Mouse (Mus musculus) hindbrain, embryonic 15.5 days (tissue): ENCODE measurements around the gene Xylb. TPM values are rescaled to one million over a fixed set of nuclear protein-coding genes. Genes with fewer than 3 reads are reported as not detected.

Experiments
- ATAC-seq: fragments of 200-750 bp; cut with Nextera tagmentation; 2 replicates; pipeline ENCODE4 v1.8.0; 2017; ENCODE audit warnings: low read depth, moderate number of reproducible peaks, moderate TSS enrichment; ENCODE audit not compliant: low FRiP score
- H3K27ac ChIP-seq: fragments of 300-500 bp; sonication (generic); replicated peaks from 2 replicates; pipeline ENCODE4 v1.5.1; 2015; ENCODE audit warnings: mild to moderate bottlenecking, inconsistent platforms
- H3K27me3 ChIP-seq: fragments of 300-500 bp; sonication (generic); 2 replicates; pipeline ENCODE4 v1.6.1; 2015; ENCODE audit warnings: control low read depth, inconsistent platforms
- H3K36me3 ChIP-seq: fragments of 300-500 bp; sonication (generic); 2 replicates; pipeline ENCODE4 v1.6.1; 2015; ENCODE audit warnings: control low read depth, inconsistent platforms
- H3K4me1 ChIP-seq: fragments of 300-500 bp; sonication (generic); replicated peaks from 2 replicates; pipeline ENCODE4 v1.6.1; 2015; ENCODE audit warnings: control low read depth, inconsistent platforms
- H3K4me2 ChIP-seq: fragments of 300-500 bp; sonication (generic); 2 replicates; pipeline ENCODE4 v1.6.1; 2015; ENCODE audit warnings: moderate library complexity, mild to moderate bottlenecking, inconsistent platforms
- H3K4me3 ChIP-seq: fragments of 300-500 bp; sonication (generic); 2 replicates; pipeline ENCODE4 v1.5.1; 2015; ENCODE audit warnings: mild to moderate bottlenecking, inconsistent platforms
- H3K9ac ChIP-seq: fragments of 300-500 bp; sonication (generic); 2 replicates; pipeline ENCODE4 v1.6.1; 2015; ENCODE audit warnings: inconsistent platforms
- H3K9me3 ChIP-seq: fragments of 300-500 bp; sonication (generic); 2 replicates; pipeline ENCODE4 v1.6.1; 2016; ENCODE audit warnings: control low read depth, inconsistent platforms
- WGBS: fragments of 180-500 bp; shearing (Covaris S2); methylation state at CpG from one replicate; pipeline ENCODE4 v1.1.7; 2015; 5-methylcytosine and 5-hydroxymethylcytosine counted together
- polyA plus RNA-seq: library from polyadenylated mRNA; unstranded; fragments of >200 nt; fragmentation: Nextera tagmentation; extraction: Ambion mirVana; gene quantifications from 2 replicates; pipeline ENCODE4 v1.2.1, GENCODE M21; 2015

The Xylb gene
- polyA plus RNA-seq, 1 experiment from 2014 or later = 3.8 TPM

DNA sequence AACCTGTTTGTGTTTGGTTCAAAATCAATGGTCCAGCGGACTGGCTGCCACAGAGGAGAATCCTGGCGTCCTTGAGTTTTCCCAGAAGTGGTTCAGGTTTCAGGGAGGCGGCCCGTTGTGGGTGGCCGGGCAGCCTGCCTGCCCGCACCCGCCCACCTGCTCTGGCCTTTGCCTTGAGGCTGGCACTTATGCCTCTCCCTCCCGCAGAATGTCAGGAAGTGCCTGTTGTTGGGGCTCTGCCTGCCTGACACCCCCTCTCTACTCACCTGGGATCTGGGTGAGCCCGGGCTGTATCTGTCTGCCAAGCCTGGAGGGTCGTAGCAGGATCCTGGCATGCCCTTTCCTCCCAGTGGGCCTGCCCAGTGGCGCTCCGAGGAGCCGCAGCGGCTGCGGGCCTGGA, 50.7 kb downstream of the Xylb start:
- Histone ChIP-seq H3K27ac (no peak overlapping the region), H3K9ac (no peak overlapping the region), H3K27me3 (no peaks in the 10 kb centered on the region), H3K4me1 (peaks cover 34% of the 10 kb centered on the region), H3K4me3 (no peak overlapping the region), H3K36me3 (no peaks in the 10 kb centered on the region), H3K4me2 (no peak overlapping the region), H3K9me3 (no peaks in the 10 kb centered on the region)
- no peak for ATAC-seq
- 83% methylated on average over 15 of the region's 15 CpGs for WGBS

DNA sequence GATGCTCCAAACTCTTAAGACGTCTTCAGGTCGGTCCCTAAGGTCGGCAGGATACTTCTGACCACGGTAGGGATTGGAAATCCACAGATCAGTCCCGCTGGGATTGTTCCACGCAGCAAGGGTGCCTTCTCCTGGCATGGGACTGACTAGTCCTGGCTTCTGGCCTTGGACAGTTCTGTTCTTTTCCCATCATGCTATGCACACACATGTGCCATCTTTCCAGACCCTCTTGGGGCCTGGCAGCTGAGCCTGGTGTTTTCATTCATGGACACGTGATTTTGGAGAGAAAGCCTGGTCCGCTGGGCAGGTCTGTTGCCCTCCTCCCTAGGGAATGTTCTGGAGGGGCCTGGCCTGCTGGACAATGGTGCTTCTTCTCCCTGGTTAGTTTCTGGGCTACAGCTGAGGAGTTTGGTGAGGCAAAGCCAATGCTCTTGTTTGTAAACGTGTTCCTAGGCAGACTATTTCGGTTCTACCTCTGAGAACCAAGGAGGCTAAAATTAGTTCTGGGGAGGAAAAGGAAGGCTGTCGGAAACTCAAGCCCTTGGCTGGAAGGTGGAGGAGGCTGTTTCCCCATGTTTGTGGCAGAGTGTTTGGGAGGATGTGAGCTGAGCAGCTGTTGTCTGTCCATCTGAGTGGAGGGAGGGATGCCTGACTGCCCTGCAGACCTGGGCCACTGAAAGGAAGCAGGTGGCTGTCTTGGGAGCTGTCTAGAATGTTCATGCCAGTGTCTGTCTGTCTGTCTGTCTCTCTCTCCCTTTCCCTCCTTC, 51.9 kb downstream of the Xylb start:
- H3K4me3 ChIP-seq = no peak overlapping the region
- H3K27ac ChIP-seq = no peak overlapping the region
- H3K27me3 ChIP-seq = no peaks in the 10 kb centered on the region
- no peak overlapping the region for H3K9ac ChIP-seq
- 70% methylated on average over 11 of the region's 11 CpGs for WGBS
- ATAC-seq = no peak
- H3K4me1 ChIP-seq = peaks cover 27% of the 10 kb centered on the region
- H3K9me3 ChIP-seq = no peaks in the 10 kb centered on the region
- no peak overlapping the region for H3K4me2 ChIP-seq
- H3K36me3 ChIP-seq = no peaks in the 10 kb centered on the region

DNA sequence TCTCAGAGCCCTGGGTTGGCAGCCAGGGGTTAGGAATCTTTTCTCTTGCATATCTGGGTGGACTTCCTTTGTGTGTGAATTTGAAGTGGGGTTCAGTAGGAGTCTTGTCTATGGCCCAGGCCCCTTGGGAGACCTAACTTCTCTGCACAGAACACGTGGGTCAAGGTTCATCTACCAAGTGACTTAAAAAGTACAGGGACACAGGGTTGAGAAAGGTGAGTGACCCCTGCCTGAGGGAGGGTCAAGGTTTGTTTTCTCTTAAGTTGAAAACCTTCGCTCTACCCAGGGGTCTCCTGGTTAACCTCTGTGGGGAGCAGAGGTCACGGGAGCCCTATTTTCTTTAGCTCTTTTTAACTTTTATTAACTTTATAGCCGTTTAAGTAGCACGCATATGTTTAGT, 52.7 kb downstream of the Xylb start:
- 83% methylated on average over 5 of the region's 5 CpGs for WGBS
- H3K27ac ChIP-seq = no peak overlapping the region
- H3K9ac ChIP-seq = no peak overlapping the region
- H3K4me2 ChIP-seq = no peak overlapping the region
- H3K4me1 ChIP-seq = peaks cover 19% of the 10 kb centered on the region
- ATAC-seq = no peak
- H3K36me3 ChIP-seq = no peaks in the 10 kb centered on the region
- H3K4me3 ChIP-seq = no peak overlapping the region
- H3K9me3 ChIP-seq = no peaks in the 10 kb centered on the region
- no peaks in the 10 kb centered on the region for H3K27me3 ChIP-seq

DNA sequence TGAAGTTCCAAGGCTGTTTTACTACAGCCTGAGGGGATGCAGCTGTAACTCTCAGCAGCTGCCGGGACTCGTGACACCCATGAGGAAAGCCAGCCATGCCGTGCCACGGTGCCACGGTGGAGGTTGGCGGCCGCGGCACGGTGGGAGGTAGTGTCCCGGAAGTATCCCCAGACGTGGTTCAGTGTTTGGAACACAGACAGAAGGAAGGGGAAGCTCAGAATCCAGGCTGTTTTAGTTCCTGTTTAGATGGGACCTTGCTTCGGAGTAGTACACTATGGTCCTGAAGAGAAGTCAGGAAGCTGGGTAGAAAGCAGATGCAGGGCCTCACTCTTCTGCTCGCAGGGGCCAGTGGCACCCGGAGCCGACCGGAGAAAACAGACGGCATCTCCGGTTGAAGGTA, 60.8 kb downstream of the Xylb start:
- 77% methylated on average over 18 of the region's 18 CpGs for WGBS
- Histone ChIP-seq H3K4me1 (peaks cover 31% of the 10 kb centered on the region), H3K27ac (no peak overlapping the region)

DNA sequence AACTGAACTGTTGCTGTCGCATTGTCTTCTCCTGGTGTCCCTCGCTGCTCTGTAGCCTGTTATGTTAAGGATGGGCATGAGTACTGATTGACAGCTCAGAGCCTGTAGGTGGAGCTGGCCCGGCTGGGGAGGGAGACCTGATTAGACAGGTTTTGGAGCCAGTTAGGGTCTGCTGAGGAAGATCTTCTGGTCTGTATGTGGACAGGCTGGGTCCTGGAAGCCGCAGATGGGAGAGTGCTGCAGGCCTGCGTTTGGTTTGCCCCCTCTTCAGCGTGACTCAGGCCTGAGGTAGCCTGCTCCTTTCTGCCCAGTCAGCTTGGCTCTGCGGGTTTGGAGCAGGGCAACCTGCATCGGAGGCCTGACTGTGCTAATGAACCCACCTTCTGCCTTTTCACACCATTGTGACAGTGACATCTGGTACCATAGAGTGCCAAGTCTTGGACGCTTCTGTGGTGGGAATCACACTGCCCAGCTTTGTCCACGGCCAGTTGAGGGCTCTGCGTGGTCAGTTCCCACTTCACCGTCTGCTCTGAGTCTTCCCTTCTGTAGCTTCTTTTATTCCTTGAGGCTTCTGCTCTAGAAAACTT, 62.8 kb downstream of the Xylb start:
- Histone ChIP-seq H3K9ac (no peak overlapping the region), H3K27ac (no peak overlapping the region), H3K4me2 (no peak overlapping the region), H3K27me3 (no peaks in the 10 kb centered on the region), H3K4me1 (peaks cover 34% of the 10 kb centered on the region), H3K4me3 (no peak overlapping the region), H3K36me3 (no peaks in the 10 kb centered on the region), H3K9me3 (no peaks in the 10 kb centered on the region)
- ATAC-seq = no peak
- 71% methylated on average over 12 of the region's 12 CpGs for WGBS

More for the DNA sequence above, 60.8 kb downstream of the Xylb start:
- H3K4me3 ChIP-seq = no peak overlapping the region
- ATAC-seq = no peak
- no peaks in the 10 kb centered on the region for H3K9me3 ChIP-seq
- no peak overlapping the region for H3K4me2 ChIP-seq
- H3K36me3 ChIP-seq = no peaks in the 10 kb centered on the region
- H3K9ac ChIP-seq = no peak overlapping the region
- no peaks in the 10 kb centered on the region for H3K27me3 ChIP-seq

DNA sequence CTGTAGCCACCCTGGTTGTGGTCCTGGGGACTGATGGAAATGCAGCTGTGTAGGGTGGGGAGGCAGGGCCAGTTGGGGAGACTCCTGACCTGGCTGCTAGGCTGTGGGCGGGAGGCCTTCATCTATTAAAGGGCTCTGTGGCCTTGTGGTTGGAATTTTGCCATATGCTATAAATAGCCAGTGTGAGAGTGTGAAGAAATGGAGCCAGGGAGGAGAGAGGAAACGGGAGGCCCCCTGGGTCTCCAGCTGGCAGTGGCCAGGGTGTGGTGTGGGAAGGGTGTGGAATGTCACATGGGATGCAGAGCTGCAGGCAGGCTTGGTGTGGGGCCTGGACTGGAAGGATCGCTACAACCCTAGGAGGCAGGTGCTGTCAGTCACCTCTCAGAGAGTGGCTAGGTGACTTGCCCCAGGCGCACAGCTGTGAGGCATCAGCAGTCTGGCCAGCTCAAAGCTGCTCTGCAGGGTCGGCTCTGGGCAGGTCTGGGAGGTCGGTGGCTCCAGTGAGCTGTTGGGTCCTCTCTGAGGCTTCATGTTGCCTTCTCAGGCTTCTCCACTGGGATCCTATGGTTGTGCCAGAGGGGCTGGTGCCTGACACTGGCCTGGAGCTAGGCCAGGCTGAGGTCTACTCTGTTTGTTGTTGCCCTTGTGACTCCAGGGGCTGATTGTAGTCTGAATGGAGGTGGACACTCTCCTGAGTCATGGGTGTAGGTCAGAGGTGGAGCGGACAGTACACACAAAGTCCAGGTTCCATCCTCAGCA, 68.2 kb downstream of the Xylb start:
- no peaks in the 10 kb centered on the region for H3K36me3 ChIP-seq
- H3K27me3 ChIP-seq = no peaks in the 10 kb centered on the region
- H3K27ac ChIP-seq = 0 out of 2 replicates have a peak overlapping the region, but pooled peaks have one; percentile 10
- ATAC-seq = peak; percentile 25; the same call in 1 of the 2 replicates
- no peak overlapping the region for H3K4me3 ChIP-seq
- 65% methylated on average over 7 of the region's 7 CpGs for whole genome bisulfite sequencing
- no peak overlapping the region for H3K4me2 ChIP-seq
- peaks cover 30% of the 10 kb centered on the region for H3K4me1 ChIP-seq
- no peak overlapping the region for H3K9ac ChIP-seq
- no peaks in the 10 kb centered on the region for H3K9me3 ChIP-seq

DNA sequence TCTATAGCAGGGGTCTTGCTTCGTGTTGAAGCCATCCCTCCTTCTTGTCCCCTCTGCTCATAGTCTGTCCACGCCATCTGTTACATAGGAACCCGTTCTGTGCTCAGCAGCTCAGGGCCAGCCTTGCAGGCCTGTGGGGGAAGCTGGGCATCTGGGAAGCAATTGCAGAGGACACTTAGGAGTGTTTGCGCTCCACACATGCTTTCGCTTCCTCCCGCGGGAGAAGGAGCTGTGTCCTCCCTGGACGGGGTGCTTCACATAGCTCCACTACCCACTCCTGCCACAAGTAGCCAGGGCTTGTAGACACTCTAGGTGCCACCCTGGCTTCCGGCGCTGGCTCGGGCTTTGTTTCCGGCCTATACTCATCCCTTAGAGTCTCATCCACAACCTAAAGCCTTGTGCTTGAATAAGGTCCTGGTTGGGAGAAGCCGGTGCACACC, 68.8 kb downstream of the Xylb start:
- Histone ChIP-seq H3K27me3 (no peaks in the 10 kb centered on the region), H3K9me3 (no peaks in the 10 kb centered on the region), H3K9ac (no peak overlapping the region), H3K27ac (no peak overlapping the region), H3K4me1 (peaks cover 26% of the 10 kb centered on the region), H3K4me3 (no peak overlapping the region), H3K36me3 (no peaks in the 10 kb centered on the region), H3K4me2 (no peak overlapping the region)
- WGBS = 88% methylated on average over 13 of the region's 13 CpGs
- no peak for ATAC-seq

DNA sequence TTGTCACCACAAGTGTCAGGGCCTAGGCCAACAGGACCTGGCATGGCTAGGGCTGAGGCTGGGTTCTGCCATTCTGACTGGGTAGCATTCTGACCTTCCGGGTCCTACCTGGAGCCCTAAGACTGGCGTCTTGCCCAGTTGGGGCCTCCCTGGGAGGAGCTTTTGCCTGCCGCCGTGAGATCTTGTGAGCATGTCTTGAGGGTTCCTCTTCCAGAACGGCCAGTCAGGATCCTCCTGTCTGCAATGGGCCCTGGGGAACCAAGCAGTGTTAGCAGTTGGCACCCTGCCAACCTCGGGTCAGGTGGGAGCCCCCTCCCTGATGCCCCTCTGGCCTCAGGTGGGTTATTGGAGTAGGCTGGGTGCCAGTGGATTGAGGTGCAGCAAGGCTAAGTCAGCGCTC, 69.3 kb downstream of the Xylb start:
- Histone ChIP-seq H3K27ac (no peak overlapping the region), H3K4me3 (no peak overlapping the region), H3K4me2 (no peak overlapping the region), H3K27me3 (no peaks in the 10 kb centered on the region), H3K36me3 (no peaks in the 10 kb centered on the region), H3K9ac (no peak overlapping the region), H3K9me3 (no peaks in the 10 kb centered on the region), H3K4me1 (peaks cover 25% of the 10 kb centered on the region)
- 74% methylated on average over 7 of the region's 7 CpGs for WGBS
- ATAC-seq = no peak

DNA sequence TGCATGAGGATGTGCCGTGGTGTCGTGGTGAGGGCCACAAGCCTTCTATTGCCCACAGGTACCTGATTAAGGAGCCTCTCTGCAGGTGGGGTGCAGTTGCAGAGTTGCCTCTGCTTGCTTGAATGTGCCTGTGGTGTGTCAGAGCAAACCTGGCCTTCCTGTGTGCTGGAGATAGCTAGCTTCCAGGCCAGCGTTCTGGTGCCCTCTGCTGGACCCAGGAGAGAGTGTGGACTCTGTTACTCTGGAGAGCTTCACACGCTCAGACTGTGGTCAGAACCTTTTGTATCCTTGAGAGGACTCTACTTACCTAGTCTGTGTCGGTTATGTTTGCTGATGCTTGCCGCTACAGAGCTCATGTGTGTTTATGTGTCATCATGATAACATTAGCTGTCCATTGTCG, 73.1 kb downstream of the Xylb start:
- Histone ChIP-seq H3K4me2 (no peak overlapping the region), H3K4me3 (no peak overlapping the region), H3K4me1 (peaks cover 14% of the 10 kb centered on the region), H3K9ac (no peak overlapping the region), H3K27ac (no peak overlapping the region), H3K36me3 (peaks cover 27% of the 10 kb centered on the region), H3K9me3 (no peaks in the 10 kb centered on the region), H3K27me3 (no peaks in the 10 kb centered on the region)
- ATAC-seq = peak; percentile 77; the same call in 1 of the 2 replicates
- WGBS = 60% methylated on average over 7 of the region's 7 CpGs

DNA sequence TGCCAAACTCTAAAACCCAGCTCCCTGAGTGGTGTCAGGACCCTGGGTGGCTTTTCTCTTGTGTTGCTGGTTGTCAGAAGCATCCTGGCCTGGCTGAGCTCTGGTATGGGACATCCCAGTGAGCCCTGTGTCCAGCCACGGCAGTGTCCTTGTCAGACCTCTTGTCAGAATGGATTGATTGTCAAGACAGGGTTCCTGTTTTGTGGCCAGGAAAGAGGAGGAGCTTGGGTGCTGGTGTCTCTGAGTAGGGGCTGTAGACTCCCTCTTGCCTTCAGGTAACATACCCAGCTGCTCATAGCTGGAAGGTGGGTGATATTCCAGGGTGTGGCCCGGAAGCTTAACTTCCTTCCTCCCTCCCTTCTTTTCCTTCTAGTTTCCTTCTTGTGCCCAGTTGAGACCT, 78.7 kb downstream of the Xylb start:
- peaks cover 42% of the 10 kb centered on the region for H3K36me3 ChIP-seq
- no peak for ATAC-seq
- H3K9me3 ChIP-seq = no peaks in the 10 kb centered on the region
- H3K4me2 ChIP-seq = no peak overlapping the region
- H3K4me1 ChIP-seq = no peaks in the 10 kb centered on the region
- H3K9ac ChIP-seq = no peak overlapping the region
- no peak overlapping the region for H3K27ac ChIP-seq
- WGBS = 91% methylated on average over 2 of the region's 2 CpGs
- no peaks in the 10 kb centered on the region for H3K27me3 ChIP-seq
- H3K4me3 ChIP-seq = no peak overlapping the region

DNA sequence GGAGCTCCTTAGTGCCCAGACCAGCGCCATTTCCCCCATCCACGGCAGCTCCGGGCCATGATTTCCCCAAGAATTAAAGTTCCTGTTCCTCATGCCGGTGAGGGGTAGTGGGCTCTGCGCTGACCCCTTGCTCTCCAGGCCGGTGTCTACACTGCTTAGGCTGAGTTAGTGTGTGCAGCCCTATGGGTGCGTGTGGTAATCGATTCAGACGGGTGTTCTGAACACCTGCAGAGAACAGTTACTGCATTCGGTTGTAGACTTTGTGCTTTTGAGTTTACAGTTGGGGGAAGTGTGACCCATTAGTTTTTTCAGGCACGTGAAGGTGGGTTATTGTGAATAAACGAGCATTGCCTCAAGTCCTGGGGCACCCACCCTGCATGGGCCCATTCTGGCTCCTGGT, 80.9 kb downstream of the Xylb start:
- Histone ChIP-seq H3K4me3 (no peak overlapping the region), H3K36me3 (peaks cover 31% of the 10 kb centered on the region), H3K4me1 (no peaks in the 10 kb centered on the region), H3K27me3 (no peaks in the 10 kb centered on the region), H3K9me3 (no peaks in the 10 kb centered on the region), H3K9ac (no peak overlapping the region), H3K4me2 (no peak overlapping the region), H3K27ac (no peak overlapping the region)
- no peak for ATAC-seq
- 94% methylated on average over 12 of the region's 12 CpGs for WGBS

DNA sequence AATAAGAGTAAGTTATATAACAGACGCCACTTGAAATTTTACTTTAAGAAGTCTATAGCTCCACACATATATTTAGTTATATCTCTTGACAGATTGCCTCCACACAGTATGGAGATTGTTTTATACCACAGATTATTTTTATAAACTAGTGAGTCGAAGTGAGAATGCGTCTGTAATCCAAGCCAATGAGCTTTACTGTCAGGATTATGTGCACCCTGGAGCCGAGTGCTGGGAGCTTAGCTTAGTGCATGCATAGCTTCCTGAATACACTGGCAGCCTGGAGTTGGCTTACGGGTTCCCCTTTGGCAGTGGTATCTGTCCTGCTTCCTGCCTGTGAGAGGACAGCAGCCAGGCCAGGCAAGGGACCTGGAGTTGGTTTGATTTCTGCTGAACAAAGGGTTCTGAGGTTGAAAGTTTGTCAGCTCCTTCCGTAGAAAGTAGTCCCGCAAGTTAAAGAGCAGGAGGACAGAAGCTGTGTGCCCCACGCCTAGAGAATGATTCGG, 81.4 kb downstream of the Xylb start:
- 93% methylated on average over 9 of the region's 9 CpGs for WGBS
- H3K36me3 ChIP-seq = peaks cover 29% of the 10 kb centered on the region
- H3K4me1 ChIP-seq = no peaks in the 10 kb centered on the region

More for the DNA sequence above, 81.4 kb downstream of the Xylb start:
- no peak for ATAC-seq
- Histone ChIP-seq H3K4me2 (no peak overlapping the region), H3K27me3 (no peaks in the 10 kb centered on the region), H3K4me3 (no peak overlapping the region), H3K27ac (no peak overlapping the region), H3K9me3 (no peaks in the 10 kb centered on the region), H3K9ac (no peak overlapping the region)
